Mouse (Mus musculus) liver, embryonic 14.5 days (tissue): ENCODE data around the gene Obox8.

ENCODE experiments used
- CTCF ChIP-seq: IDR thresholded peaks from 2 replicates; pipeline ENCODE4 v1.5.1; 2016; ENCODE audit warnings: antibody characterized with exemption, low read depth, control low read depth
- EP300 ChIP-seq: IDR thresholded peaks from 2 replicates; pipeline ENCODE4 v1.6.1; 2016; ENCODE audit warnings: antibody characterized with exemption, low read depth

- TF ChIP-seq CTCF (no peak), EP300 (no peak)
Measured at GRCm38 (mm10) chr7:14333457-14333856, at the start of gene Obox8.
